Mouse (Mus musculus) midbrain, embryonic 11.5 days (tissue): Measurements from ENCODE around the gene Gdap1l1. TPM values are rescaled to one million over a fixed set of nuclear protein-coding genes. Genes with fewer than 3 reads are reported as not detected.

Experiments
- ATAC-seq: fragments of 200-750 bp; cut with Nextera tagmentation; 2 replicates; pipeline ENCODE4 v1.8.0; 2017; ENCODE audit warnings: moderate TSS enrichment, moderate library complexity; ENCODE audit not compliant: low FRiP score
- DNase-seq: peaks from one replicate; pipeline ENCODE4 v3.0.0; 2015; ENCODE audit warnings: low spot score; ENCODE audit errors: missing footprints
- H3K27ac ChIP-seq: fragments of 300-500 bp; sonication (generic); 2 replicates; pipeline ENCODE4 v1.5.1; 2014; ENCODE audit warnings: low read depth, low read length
- H3K27me3 ChIP-seq: fragments of 300-500 bp; sonication (generic); 2 replicates; pipeline ENCODE4 v1.6.1; 2014; ENCODE audit warnings: mild to moderate bottlenecking, low read length, moderate library complexity, mixed read lengths; ENCODE audit not compliant: control insufficient read depth, insufficient read depth
- H3K36me3 ChIP-seq: fragments of 300-500 bp; sonication (generic); 2 replicates; pipeline ENCODE4 v1.6.1; 2014; ENCODE audit warnings: mild to moderate bottlenecking, low read length, moderate library complexity, mixed read lengths; ENCODE audit not compliant: control insufficient read depth, insufficient read depth
- H3K4me1 ChIP-seq: fragments of 300-500 bp; sonication (generic); 2 replicates; pipeline ENCODE4 v1.6.1; 2014; ENCODE audit warnings: low read length; ENCODE audit not compliant: control insufficient read depth, insufficient read depth
- H3K4me2 ChIP-seq: fragments of 300-500 bp; sonication (generic); 2 replicates; pipeline ENCODE4 v1.6.1; 2014; ENCODE audit warnings: mild to moderate bottlenecking, moderate library complexity
- H3K4me3 ChIP-seq: fragments of 300-500 bp; sonication (generic); 2 replicates; pipeline ENCODE4 v1.5.1; 2014; ENCODE audit warnings: low read depth, low read length
- H3K9ac ChIP-seq: fragments of 300-500 bp; sonication (generic); 2 replicates; pipeline ENCODE4 v1.6.1; 2014; ENCODE audit warnings: low read length
- H3K9me3 ChIP-seq: fragments of 300-500 bp; sonication (generic); 2 replicates; pipeline ENCODE4 v1.6.1; 2016; ENCODE audit warnings: low read length; ENCODE audit not compliant: control insufficient read depth
- WGBS: fragments of 180-500 bp; shearing (Covaris S2); extraction: QIAGEN DNeasy Blood & Tissue Kit; methylation state at CpG from one replicate; pipeline ENCODE4 v1.1.7; 2014; 5-methylcytosine and 5-hydroxymethylcytosine counted together
- polyA plus RNA-seq: library from polyadenylated mRNA; unstranded; fragments of >200 nt; fragmentation: Nextera tagmentation; extraction: Ambion mirVana; gene quantifications from 2 replicates; pipeline ENCODE4 v1.2.1, GENCODE M21; 2014

The Gdap1l1 gene
- polyA plus RNA-seq, 1 experiment from 2014 or later = 42.9 TPM

- Histone ChIP-seq H3K27ac (no peak overlapping the region), H3K9me3 (no peaks in the 10 kb centered on the region), H3K4me2 (peak overlapping the region; percentile 81), H3K4me3 (peak overlapping the region; percentile 55), H3K27me3 (no peaks in the 10 kb centered on the region), H3K9ac (peak overlapping the region; percentile 83), H3K36me3 (no peaks in the 10 kb centered on the region), H3K4me1 (peaks cover 4% of the 10 kb centered on the region; the same call in 1 of the 2 replicates)
- 43% methylated on average over 4 of the region's 4 CpGs for WGBS
- DNase-seq (no peak), ATAC-seq (no peak; the same call in 1 of the 2 replicates)
Measured at GRCm38 (mm10) chr2:163437800-163438199, 476 bp upstream of the Gdap1l1 start.

- no peaks in the 10 kb centered on the region for H3K9me3 ChIP-seq
- H3K4me2 ChIP-seq = peak overlapping the region; percentile 81
- ATAC-seq (peak; percentile 67), DNase-seq (peak; percentile 93)
- peak overlapping the region; percentile 55 for H3K4me3 ChIP-seq
- H3K4me1 ChIP-seq = peaks cover 4% of the 10 kb centered on the region; the same call in 1 of the 2 replicates
- H3K27me3 ChIP-seq = no peaks in the 10 kb centered on the region
- H3K27ac ChIP-seq = peak overlapping the region; percentile 51; the same call in 1 of the 2 replicates
- H3K9ac ChIP-seq = peak overlapping the region; percentile 83
- H3K36me3 ChIP-seq = no peaks in the 10 kb centered on the region
- WGBS = 2% methylated on average over 28 of the region's 30 CpGs
Measured at GRCm38 (mm10) chr2:163438619-163439451, 559 bp downstream of the Gdap1l1 start.

- Histone ChIP-seq H3K27ac (no peak overlapping the region), H3K9ac (no peak overlapping the region; the same call in 1 of the 2 replicates), H3K4me2 (peak overlapping the region; percentile 81), H3K4me1 (peaks cover 4% of the 10 kb centered on the region; the same call in 1 of the 2 replicates), H3K27me3 (no peaks in the 10 kb centered on the region), H3K36me3 (no peaks in the 10 kb centered on the region), H3K9me3 (no peaks in the 10 kb centered on the region), H3K4me3 (peak overlapping the region; percentile 55)
- ATAC-seq (no peak), DNase-seq (no peak)
- 93% methylated on average over 1 of the region's 1 CpGs for WGBS
Measured at GRCm38 (mm10) chr2:163439488-163439887, 1.2 kb downstream of the Gdap1l1 start.

GRCm38 (mm10) chr2:163443543-163443942 is 5.3 kb downstream of the Gdap1l1 start:
- WGBS = 66% methylated on average over 6 of the region's 6 CpGs
- H3K27me3 ChIP-seq = no peaks in the 10 kb centered on the region
- no peaks in the 10 kb centered on the region for H3K9me3 ChIP-seq
- no peak overlapping the region for H3K4me3 ChIP-seq
- H3K36me3 ChIP-seq = no peaks in the 10 kb centered on the region
- no peak overlapping the region for H3K4me2 ChIP-seq
- DNase-seq = peak; percentile 70
- no peak for ATAC-seq
- peaks cover 4% of the 10 kb centered on the region; the same call in 1 of the 2 replicates for H3K4me1 ChIP-seq
- no peak overlapping the region for H3K27ac ChIP-seq
- no peak overlapping the region for H3K9ac ChIP-seq

- 72% methylated on average over 7 of the region's 7 CpGs for WGBS
- Histone ChIP-seq H3K4me3 (no peak overlapping the region), H3K9me3 (no peaks in the 10 kb centered on the region), H3K27me3 (no peaks in the 10 kb centered on the region), H3K27ac (no peak overlapping the region), H3K4me2 (no peak overlapping the region), H3K9ac (no peak overlapping the region), H3K36me3 (no peaks in the 10 kb centered on the region), H3K4me1 (peaks cover 2% of the 10 kb centered on the region; the same call in 1 of the 2 replicates)
- ATAC-seq (no peak), DNase-seq (no peak)
Measured at GRCm38 (mm10) chr2:163444017-163444416, 5.7 kb downstream of the Gdap1l1 start.

GRCm38 (mm10) chr2:163447375-163447774 is 9.1 kb downstream of the Gdap1l1 start:
- Histone ChIP-seq H3K4me2 (no peak overlapping the region), H3K27me3 (no peaks in the 10 kb centered on the region), H3K4me3 (no peak overlapping the region), H3K9ac (no peak overlapping the region), H3K4me1 (no peaks in the 10 kb centered on the region), H3K27ac (no peak overlapping the region), H3K9me3 (no peaks in the 10 kb centered on the region), H3K36me3 (no peaks in the 10 kb centered on the region)
- no peak for DNase-seq
- WGBS = 80% methylated on average over 12 of the region's 12 CpGs
- no peak for ATAC-seq

GRCm38 (mm10) chr2:163449276-163449675 is 11.0 kb downstream of the Gdap1l1 start:
- no peaks in the 10 kb centered on the region for H3K9me3 ChIP-seq
- H3K27me3 ChIP-seq = no peaks in the 10 kb centered on the region
- H3K36me3 ChIP-seq = no peaks in the 10 kb centered on the region
- H3K27ac ChIP-seq = no peak overlapping the region
- WGBS = 69% methylated on average over 3 of the region's 3 CpGs
- H3K4me1 ChIP-seq = no peaks in the 10 kb centered on the region
- H3K4me3 ChIP-seq = no peak overlapping the region
- DNase-seq (peak; percentile 70), ATAC-seq (no peak)
- H3K9ac ChIP-seq = no peak overlapping the region
- no peak overlapping the region for H3K4me2 ChIP-seq

- H3K27me3 ChIP-seq = no peaks in the 10 kb centered on the region
- H3K4me1 ChIP-seq = no peaks in the 10 kb centered on the region
- H3K9me3 ChIP-seq = no peaks in the 10 kb centered on the region
- no peak for ATAC-seq
- WGBS = 75% methylated on average over 6 of the region's 6 CpGs
- no peak for DNase-seq
- no peaks in the 10 kb centered on the region for H3K36me3 ChIP-seq
- no peak overlapping the region for H3K4me3 ChIP-seq
- no peak overlapping the region for H3K9ac ChIP-seq
- H3K4me2 ChIP-seq = no peak overlapping the region
- no peak overlapping the region for H3K27ac ChIP-seq
Measured at GRCm38 (mm10) chr2:163450668-163451295, 12.5 kb downstream of the Gdap1l1 start.

- no peak overlapping the region for H3K27ac ChIP-seq
- no peak overlapping the region for H3K9ac ChIP-seq
- ATAC-seq (no peak), DNase-seq (no peak)
- H3K27me3 ChIP-seq = no peaks in the 10 kb centered on the region
- no peak overlapping the region for H3K4me3 ChIP-seq
- H3K36me3 ChIP-seq = no peaks in the 10 kb centered on the region
- no peaks in the 10 kb centered on the region for H3K4me1 ChIP-seq
- no peak overlapping the region for H3K4me2 ChIP-seq
- WGBS = 86% methylated on average over 6 of the region's 6 CpGs
- H3K9me3 ChIP-seq = no peaks in the 10 kb centered on the region
Measured at GRCm38 (mm10) chr2:163452738-163453137, 14.5 kb downstream of the Gdap1l1 start.
